Mouse (Mus musculus) left cerebral cortex, adult 2 months (tissue): ENCODE measurements around the gene Pecam1. TPM values are rescaled to one million over a fixed set of nuclear protein-coding genes. Genes with fewer than 3 reads are reported as not detected.
"Not testable (repeated sequence)": the region's sequence is repeated elsewhere in the genome, so short reads cannot be mapped to it uniquely, and the experiment has no call there.

Source experiments
- DNase-seq, 2 experiments: peaks; one replicate each; pipeline ENCODE4 v3.0.0; 2021 to 2022; ENCODE audit warnings: low spot score in 2 of 2, mixed read lengths in 1 of 2; ENCODE audit errors: extremely low spot score in 1 of 2
- H3K27ac ChIP-seq: fragments of 200-600 bp; 2 replicates; pipeline ENCODE4 v1.8.1; 2022
- H3K4me3 ChIP-seq: fragments of 200-600 bp; 2 replicates; pipeline ENCODE4 v1.8.1; 2022
- CTCF ChIP-seq: fragments of 200-600 bp; IDR thresholded peaks from 2 replicates; pipeline ENCODE4 v1.8.1; 2022; ENCODE audit warnings: antibody characterized with exemption, mild to moderate bottlenecking, moderate library complexity
- intact Hi-C: fragments of 180-260 bp; cut with DNase I; formaldehyde crosslinking; loops from one replicate; pipeline ENCODE4 v1.15.1; 2025
- total RNA-seq, 2 experiments: library from RNA; stranded (reverse); gene quantifications; 2 replicates each; pipeline ENCODE4 v1.2.3; 2021

Gene Pecam1
- total RNA-seq, 2 experiments from 2014 or later: 17.3 to 22.0 TPM

- Histone ChIP-seq H3K27ac (no peak overlapping the region), H3K4me3 (no peak overlapping the region)
- DNase-seq: no peak
- intact Hi-C loops: no loop called here
- TF ChIP-seq CTCF: no peak
Measured at GRCm38 (mm10) chr11:106782841-106783764, 32.7 kb upstream of the Pecam1 start.

- H3K27ac ChIP-seq, DNase-seq, intact Hi-C loops: not testable (repeated sequence)
Measured at GRCm38 (mm10) chr11:106782271-106782670, 31.8 kb upstream of the Pecam1 start.

DNA sequence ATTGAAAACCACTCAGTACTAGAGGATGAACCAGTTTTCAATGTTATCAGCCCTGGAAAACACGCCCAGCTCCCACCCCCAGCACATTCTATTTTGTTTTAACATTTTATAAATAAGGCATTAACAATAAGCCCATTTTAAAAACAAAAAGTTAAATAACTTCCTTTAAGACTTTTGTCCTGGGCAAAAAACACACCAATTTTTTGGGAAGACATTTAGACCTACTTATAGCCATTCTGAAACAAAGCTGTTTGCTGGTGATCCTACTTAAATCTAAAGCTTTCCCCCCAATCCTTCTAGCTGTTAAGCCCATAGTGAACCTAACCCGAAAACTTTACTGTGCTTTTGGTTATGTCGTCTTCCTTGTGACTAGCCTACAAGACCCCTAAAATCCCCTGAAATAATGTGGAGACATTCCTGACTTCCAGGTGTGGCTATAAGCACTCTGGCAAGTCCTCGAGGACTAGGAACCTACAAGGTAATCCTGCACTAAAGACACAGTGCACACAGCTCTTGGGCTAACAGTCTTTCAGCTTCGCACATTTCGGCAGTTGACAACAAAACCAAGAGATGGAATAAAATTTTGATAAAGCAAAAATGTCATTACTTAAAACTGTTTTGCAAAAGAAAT lies 30.3 kb upstream of the Pecam1 start:
- no peak overlapping the region for H3K4me3 ChIP-seq
- intact Hi-C loops: no loop called here
- no peak for TF ChIP-seq CTCF
- H3K27ac ChIP-seq: no peak overlapping the region
- no peak for DNase-seq

More at GRCm38 (mm10) chr11:106782271-106782670, 31.8 kb upstream of the Pecam1 start:
- not testable (repeated sequence) for H3K4me3 ChIP-seq

DNA sequence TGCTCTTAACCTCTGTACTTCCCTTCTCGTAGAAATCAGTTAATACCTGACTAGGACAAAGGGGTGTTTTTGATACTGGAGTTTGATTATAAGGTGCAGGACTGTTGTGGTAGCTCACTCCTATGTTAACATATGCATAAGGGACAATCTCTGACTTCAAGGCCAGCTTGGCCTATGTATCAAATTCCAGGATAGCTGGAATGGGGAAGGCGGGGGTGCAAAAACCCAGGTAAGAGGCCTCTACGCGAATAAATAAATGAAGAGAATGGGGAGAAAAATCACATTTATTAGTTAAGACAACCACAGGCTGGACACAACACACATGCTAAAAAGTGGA lies 29.6 kb upstream of the Pecam1 start:
- Histone ChIP-seq H3K27ac (peak overlapping the region; percentile 86; the same call in 1 of the 2 replicates), H3K4me3 (peak overlapping the region; percentile 55)
- intact Hi-C loops: no loop called here
- TF ChIP-seq CTCF: no peak
- DNase-seq: no peak

GRCm38 (mm10) chr11:106779388-106780088 lies 29.1 kb upstream of the Pecam1 start, which contains the start of gene Polg2:
Gene Polg2, minus strand, starts transcription at chr11:106779537.
- intact Hi-C loops: no loop called here
- TF ChIP-seq CTCF: no peak

GRCm38 (mm10) chr11:106778589-106779387 lies 28.4 kb upstream of the Pecam1 start:
- no peak for TF ChIP-seq CTCF
- intact Hi-C loops: no loop called here
- Histone ChIP-seq H3K4me3 (peak overlapping the region; percentile 55), H3K27ac (peak overlapping the region; percentile 86)
- DNase-seq: no peak

More at GRCm38 (mm10) chr11:106779388-106780088, 29.1 kb upstream of the Pecam1 start, which contains the start of gene Polg2:
- Histone ChIP-seq H3K27ac (peak within 1 kb of the TSS; percentile 86), H3K4me3 (peak within 1 kb of the TSS; percentile 55)
- DNase-seq: peak; percentile 89 to 90

DNA sequence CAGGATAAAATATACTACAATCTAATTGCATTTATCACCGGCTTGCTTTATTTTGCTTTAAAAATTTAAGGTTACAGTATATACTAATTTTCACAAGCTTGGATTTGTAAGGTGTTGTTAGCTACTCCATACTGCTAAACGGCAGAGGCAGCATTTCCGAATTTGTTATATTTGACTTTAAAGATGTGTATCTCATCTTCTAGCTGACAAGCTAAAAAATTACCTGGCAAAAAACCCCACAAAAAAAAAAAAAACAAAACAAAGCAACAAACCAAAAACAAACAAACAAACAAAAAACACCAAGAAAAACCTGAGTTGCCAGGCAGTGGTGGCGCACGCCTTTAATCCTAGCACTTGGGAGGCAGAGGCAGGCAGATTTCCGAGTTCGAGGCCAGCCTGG lies 27.7 kb upstream of the Pecam1 start:
- intact Hi-C loops: no loop called here

DNA sequence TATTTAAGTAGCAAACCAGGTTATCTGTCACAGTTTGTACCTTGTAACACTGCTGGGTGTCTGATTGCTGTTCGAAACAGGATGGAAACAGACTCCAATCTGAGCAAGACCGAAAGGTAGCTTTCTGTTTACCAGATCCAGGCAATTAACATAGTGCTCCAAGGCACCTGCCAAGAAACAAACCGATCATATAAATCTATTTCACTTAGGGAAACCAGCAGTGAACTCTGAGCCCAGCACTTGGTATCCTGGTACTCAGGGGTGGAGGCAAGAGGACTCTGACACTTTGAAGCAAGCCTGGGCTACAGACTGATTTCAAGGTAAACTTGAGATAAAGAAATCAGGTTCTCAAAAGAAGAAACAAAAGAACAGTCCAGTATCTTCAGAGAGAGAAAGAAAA lies 27.0 kb upstream of the Pecam1 start:
- no peak for DNase-seq
- Histone ChIP-seq H3K27ac (no peak overlapping the region), H3K4me3 (no peak overlapping the region)
- no peak for TF ChIP-seq CTCF
- intact Hi-C loops: no loop called here

More for the DNA sequence above, 27.7 kb upstream of the Pecam1 start:
- Histone ChIP-seq H3K27ac (no peak overlapping the region), H3K4me3 (no peak overlapping the region)
- no peak for DNase-seq
- TF ChIP-seq CTCF: no peak

DNA sequence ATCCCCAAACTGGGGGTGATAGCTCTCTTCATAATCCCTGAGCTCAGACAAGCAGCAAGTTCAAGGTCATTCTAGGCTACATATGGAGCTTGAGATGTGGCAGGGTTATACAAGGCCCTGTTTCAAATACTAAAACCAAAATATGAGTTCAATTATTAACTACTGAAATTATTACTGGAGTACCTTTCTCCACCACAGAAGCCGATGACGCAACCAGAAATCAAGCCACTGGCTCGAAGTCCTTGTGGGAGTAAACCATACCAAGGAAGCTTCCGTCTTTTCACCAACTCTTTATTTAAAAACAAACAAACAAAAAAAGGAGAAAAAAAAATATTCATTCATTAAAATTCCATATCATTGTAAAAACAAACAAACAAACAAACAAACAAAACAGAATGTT lies 26.5 kb upstream of the Pecam1 start:
- Histone ChIP-seq H3K27ac (no peak overlapping the region), H3K4me3 (no peak overlapping the region)
- no peak for DNase-seq
- intact Hi-C loops: no loop called here
- no peak for TF ChIP-seq CTCF

- DNase-seq: no peak
- TF ChIP-seq CTCF: no peak
- intact Hi-C loops: no loop called here
- H3K4me3 ChIP-seq: no peak overlapping the region
- H3K27ac ChIP-seq: no peak overlapping the region
Measured at GRCm38 (mm10) chr11:106773061-106773460, 22.6 kb upstream of the Pecam1 start.

DNA sequence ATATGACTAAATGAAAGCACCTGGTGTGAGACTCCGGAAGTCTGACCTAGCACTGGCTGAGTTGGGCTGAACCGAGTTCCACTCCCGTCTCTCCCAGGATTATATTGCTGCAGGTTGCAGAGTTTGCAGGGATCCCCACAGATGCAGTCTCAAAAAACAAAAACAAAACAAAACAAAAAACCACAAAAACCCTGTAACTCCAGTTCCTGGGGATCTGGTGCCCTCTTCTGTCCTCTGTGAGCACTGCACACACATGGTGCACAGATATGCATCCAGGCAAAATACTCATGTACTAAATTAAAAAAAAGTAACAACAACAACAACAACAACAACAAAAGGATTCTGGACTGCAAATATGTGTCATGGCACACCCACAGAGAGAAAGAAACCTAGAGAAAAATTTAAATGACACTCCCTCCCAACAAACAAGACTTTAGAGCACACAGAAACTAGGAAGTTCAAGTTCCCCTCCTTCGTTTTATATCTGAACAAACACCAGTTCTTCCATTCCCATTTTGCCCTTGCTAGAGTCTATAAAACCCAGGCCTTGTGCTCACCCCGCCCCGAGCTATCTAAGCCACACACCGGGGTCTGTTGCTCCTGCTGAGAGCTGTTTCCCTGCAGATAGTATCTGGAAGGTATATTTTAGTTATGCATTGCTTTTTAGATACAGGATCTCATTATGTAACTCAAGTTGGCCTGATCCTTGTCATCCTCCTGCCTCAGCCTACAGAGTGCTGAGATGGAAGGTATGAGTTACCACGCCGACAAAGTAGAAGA lies 20.0 kb upstream of the Pecam1 start:
- peak in 1 of 2 experiments; percentile 8 for DNase-seq
- intact Hi-C loops: no loop called here
- H3K4me3 ChIP-seq: no peak overlapping the region
- peak; percentile 30 for TF ChIP-seq CTCF
- H3K27ac ChIP-seq: no peak overlapping the region
